Mouse (Mus musculus) brain, embryonic 14.5 days (tissue): Measurements from ENCODE around the gene Pdk2.

Source experiments
- CTCF ChIP-seq: fragments of 200-500 bp; IDR thresholded peaks from 2 replicates; pipeline ENCODE4 v1.5.1; 2012; ENCODE audit warnings: inconsistent platforms, mild to moderate bottlenecking, moderate library complexity, borderline replicate concordance; ENCODE audit not compliant: insufficient read depth, insufficient read length; ENCODE audit errors: extremely low read depth
- POLR2A ChIP-seq: fragments of 200-500 bp; IDR thresholded peaks from 2 replicates; pipeline ENCODE4 v1.6.1; 2012; ENCODE audit warnings: mild to moderate bottlenecking, inconsistent platforms, borderline replicate concordance; ENCODE audit not compliant: poor library complexity, insufficient read depth, insufficient read length, severe bottlenecking; ENCODE audit errors: extremely low read depth

DNA sequence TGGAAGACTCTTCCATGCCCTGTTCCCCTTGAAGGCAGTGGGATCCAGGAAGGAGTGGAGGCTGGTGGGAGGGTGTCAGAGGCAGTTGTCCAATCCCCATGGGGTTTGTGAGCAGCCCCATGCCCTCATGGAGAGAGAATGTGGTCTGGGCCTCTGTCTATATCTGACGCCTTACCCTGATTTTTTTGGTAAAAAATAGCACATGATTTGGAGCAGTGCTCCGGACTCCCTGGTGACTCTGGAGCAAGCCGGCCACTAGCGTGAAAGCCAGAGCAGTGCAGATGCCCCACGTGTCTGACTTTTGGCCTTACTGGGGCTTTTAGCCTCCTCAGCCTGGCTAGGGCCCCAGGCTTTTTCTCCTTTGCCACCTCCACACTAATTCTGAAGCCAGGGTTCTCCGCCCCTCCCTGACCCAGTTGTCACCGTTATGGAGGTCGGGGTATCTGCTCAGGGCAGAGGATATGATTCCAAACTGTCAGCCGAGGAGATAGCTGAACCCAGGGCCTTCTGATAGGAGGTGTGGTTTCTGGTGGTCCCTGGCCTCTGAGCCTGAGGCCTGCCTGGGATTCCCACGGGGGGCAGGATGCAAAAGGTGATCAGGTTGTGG is 46.8 kb downstream of the Pdk2 start:
- TF ChIP-seq POLR2A, result no peak
- no peak for TF ChIP-seq CTCF
